Mouse (Mus musculus): ENCODE results near the gene Picalm.

The Picalm gene

GRCm38 (mm10) chr7:90129732-90130392 is at the start of gene Picalm:
Gene Picalm (plus strand): TSS chr7:90130213.
- peak; percentile 97 for DNase-seq

GRCm38 (mm10) chr7:90083799-90084198 is 46.2 kb upstream of the Picalm start:
- no peak for DNase-seq

GRCm38 (mm10) chr7:90084531-90084930 is 45.5 kb upstream of the Picalm start:
- DNase-seq, result no peak

GRCm38 (mm10) chr7:90085713-90086112 is 44.3 kb upstream of the Picalm start:
- DNase-seq, result no peak

- DNase-seq, result no peak
Measured at GRCm38 (mm10) chr7:90086821-90087220, 43.2 kb upstream of the Picalm start.

- DNase-seq, result no peak
Measured at GRCm38 (mm10) chr7:90090996-90091395, 39.0 kb upstream of the Picalm start.

GRCm38 (mm10) chr7:90091756-90092155 is 38.3 kb upstream of the Picalm start:
- no peak for DNase-seq

GRCm38 (mm10) chr7:90092452-90093450 is 37.3 kb upstream of the Picalm start:
- no peak for DNase-seq

- DNase-seq, result no peak
Measured at GRCm38 (mm10) chr7:90095097-90095496, 34.9 kb upstream of the Picalm start.

- no peak for DNase-seq
Measured at GRCm38 (mm10) chr7:90095766-90096372, 34.1 kb upstream of the Picalm start.

- DNase-seq, result no peak
Measured at GRCm38 (mm10) chr7:90096609-90097008, 33.4 kb upstream of the Picalm start.

GRCm38 (mm10) chr7:90098253-90098652 is 31.8 kb upstream of the Picalm start:
- no peak for DNase-seq

- no peak for DNase-seq
Measured at GRCm38 (mm10) chr7:90099248-90099647, 30.8 kb upstream of the Picalm start.

GRCm38 (mm10) chr7:90100614-90101160 is 29.3 kb upstream of the Picalm start:
- no peak for DNase-seq

- DNase-seq, result no peak
Measured at GRCm38 (mm10) chr7:90116100-90116499, 13.9 kb upstream of the Picalm start.

- DNase-seq, result no peak
Measured at GRCm38 (mm10) chr7:90120106-90120505, 9.9 kb upstream of the Picalm start.

- no peak for DNase-seq
Measured at GRCm38 (mm10) chr7:90124991-90125390, 5.0 kb upstream of the Picalm start.

GRCm38 (mm10) chr7:90128631-90129200 is 1.3 kb upstream of the Picalm start:
- DNase-seq, result no peak

- peak; percentile 52 for DNase-seq
Measured at GRCm38 (mm10) chr7:90129271-90129731, 712 bp upstream of the Picalm start.

- DNase-seq, result peak; percentile 69
Measured at GRCm38 (mm10) chr7:90130501-90131375, 725 bp downstream of the Picalm start.

- no peak for DNase-seq
Measured at GRCm38 (mm10) chr7:90131376-90131651, 1.3 kb downstream of the Picalm start.

- DNase-seq, result no peak
Measured at GRCm38 (mm10) chr7:90131831-90132241, 1.8 kb downstream of the Picalm start.

Data from cerebellum, adult 11-12 months (tissue).